Mouse (Mus musculus) ES-E14 (cell line): ENCODE measurements around the gene Gnai3. TPM values are rescaled to one million over a fixed set of nuclear protein-coding genes. Genes with fewer than 3 reads are reported as not detected.

Experiments used
- DNase-seq: peaks from one replicate; pipeline ENCODE4 v3.0.0-alpha.2; 2013; ENCODE audit warnings: low read depth, low spot score
- H3K27ac ChIP-seq: 2 replicates; pipeline ENCODE4 v1.5.1; 2012; ENCODE audit warnings: low read depth, mild to moderate bottlenecking, low read length, moderate library complexity, mixed read lengths; ENCODE audit not compliant: poor library complexity, insufficient read depth, severe bottlenecking
- H3K36me3 ChIP-seq: 2 replicates; pipeline ENCODE4 v1.6.1; 2012; ENCODE audit warnings: mild to moderate bottlenecking, low read length, moderate library complexity, mixed read lengths; ENCODE audit not compliant: control insufficient read depth, poor library complexity, insufficient read depth, severe bottlenecking
- H3K4me1 ChIP-seq, 2 experiments: fragments of 150-350 bp in 1 of 2; sonication (generic) in 1 of 2; 2 replicates each; pipeline ENCODE4 v1.6.1; 2012; ENCODE audit warnings: low read length in 2 of 2, mild to moderate bottlenecking in 1 of 2, mixed read lengths in 1 of 2; ENCODE audit not compliant: control insufficient read depth in 2 of 2, insufficient read depth in 2 of 2, poor library complexity in 1 of 2
- H3K4me3 ChIP-seq, 2 experiments: fragments of 150-350 bp in 1 of 2; sonication (generic) in 1 of 2; 2 replicates each; pipeline ENCODE4 v1.5.1; 2012; ENCODE audit warnings: low read length in 2 of 2, low read depth in 1 of 2, mild to moderate bottlenecking in 1 of 2, mixed read lengths in 1 of 2; ENCODE audit not compliant: insufficient read depth in 1 of 2, poor library complexity in 1 of 2, severe bottlenecking in 1 of 2
- H3K9ac ChIP-seq: 2 replicates; pipeline ENCODE4 v1.6.1; 2012; ENCODE audit warnings: low read depth, mild to moderate bottlenecking, low read length, mixed read lengths; ENCODE audit not compliant: poor library complexity, insufficient read depth, severe bottlenecking
- H3K9me3 ChIP-seq: fragments of 150-350 bp; sonication (generic); 2 replicates; pipeline ENCODE4 v1.6.1; 2012; ENCODE audit warnings: low read depth, mild to moderate bottlenecking, low read length; ENCODE audit not compliant: control insufficient read depth, insufficient read depth
- CHD2 ChIP-seq: IDR thresholded peaks from 2 replicates; pipeline ENCODE4 v1.6.1; 2014; ENCODE audit warnings: mild to moderate bottlenecking, low read depth, low read length, inconsistent platforms
- HCFC1 ChIP-seq: IDR thresholded peaks from 2 replicates; pipeline ENCODE4 v1.6.1; 2012; ENCODE audit warnings: low read length, inconsistent platforms, borderline replicate concordance; ENCODE audit not compliant: insufficient read depth
- MAFK ChIP-seq: IDR thresholded peaks from 2 replicates; pipeline ENCODE4 v1.6.1; 2014; ENCODE audit warnings: mild to moderate bottlenecking, low read depth, low read length, inconsistent platforms; ENCODE audit not compliant: insufficient read depth
- ZC3H11A ChIP-seq: IDR thresholded peaks from 2 replicates; pipeline ENCODE4 v1.6.1; 2012; ENCODE audit warnings: low read depth, mild to moderate bottlenecking, inconsistent platforms, low read length, borderline replicate concordance
- ZNF384 ChIP-seq: IDR thresholded peaks from 2 replicates; pipeline ENCODE4 v1.6.1; 2012; ENCODE audit warnings: low read depth, low read length, inconsistent platforms
- in situ Hi-C, 2 experiments: fragments of 600-800 bp; cut with MboI; formaldehyde crosslinking; loops; one replicate each; pipeline ENCODE4 v1.15.1; 2025; ENCODE audit warnings: low sequenced_read_pairs in 2 of 2, inconsistent platforms in 1 of 2; ENCODE audit not compliant: unreplicated experiment in 2 of 2
- total RNA-seq: library from RNA; depleted of rRNA; stranded (reverse); fragments of 300-350 nt; gene quantifications from 2 replicates; pipeline ENCODE4 v1.2.3, GENCODE M21; 2012; rRNA removed

Gene Gnai3
- total RNA-seq, result 55.4 and 84.3 TPM in 2 replicates

GRCm38 (mm10) chr3:108145534-108146445 lies at the start of gene Gnai3:
Gnai3 (minus strand) TSS chr3:108146146.
- no peaks in the 10 kb centered on the region for H3K36me3 ChIP-seq
- in situ Hi-C loops, result no loop called here
- H3K4me1 ChIP-seq, result peaks cover 0 to 2% of the 10 kb centered on the region in 2 experiments; a peak in 1 of 4 replicates

GRCm38 (mm10) chr3:108195287-108195686 lies 49.3 kb upstream of the Gnai3 start:
- no peak for TF ChIP-seq MAFK
- no peak for TF ChIP-seq HCFC1
- no peak for TF ChIP-seq ZC3H11A
- no peak for TF ChIP-seq CHD2
- no peak for TF ChIP-seq ZNF384
- Histone ChIP-seq H3K9ac (no peak overlapping the region), H3K27ac (no peak overlapping the region), H3K4me3 (no peak overlapping the region), H3K4me1 (peaks cover 2 to 10% of the 10 kb centered on the region in 2 experiments; a peak in 3 of 4 replicates), H3K36me3 (no peaks in the 10 kb centered on the region), H3K9me3 (no peaks in the 10 kb centered on the region)
- in situ Hi-C loops, result no loop called here
- DNase-seq, result no peak

More at GRCm38 (mm10) chr3:108145534-108146445, at the start of gene Gnai3:
- peak; percentile 86 for DNase-seq
- H3K9me3 ChIP-seq, result no peaks in the 10 kb centered on the region
- peak within 1 kb of the TSS; percentile 42; the same call in 1 of the 2 replicates for H3K27ac ChIP-seq
- H3K4me3 ChIP-seq, result peak within 1 kb of the TSS; percentile 86 to 91
- peak within 1 kb of the TSS; percentile 89 for H3K9ac ChIP-seq
- no peak for TF ChIP-seq CHD2
- peak; percentile 53 for TF ChIP-seq HCFC1

- H3K9me3 ChIP-seq, result no peaks in the 10 kb centered on the region
- H3K36me3 ChIP-seq, result no peaks in the 10 kb centered on the region
- no peak overlapping the region for H3K4me3 ChIP-seq
- no peak for DNase-seq
- TF ChIP-seq HCFC1, result no peak
- TF ChIP-seq ZNF384, result no peak
- TF ChIP-seq ZC3H11A, result no peak
- TF ChIP-seq MAFK, result no peak
- no peak for TF ChIP-seq CHD2
- in situ Hi-C loops, result no loop called here
- H3K4me1 ChIP-seq, result peaks cover 2 to 15% of the 10 kb centered on the region in 2 experiments; a peak in 2 of 4 replicates
- H3K9ac ChIP-seq, result no peak overlapping the region
- no peak overlapping the region for H3K27ac ChIP-seq
Measured at GRCm38 (mm10) chr3:108193686-108194085, 47.7 kb upstream of the Gnai3 start.

- H3K4me3 ChIP-seq, result no peak overlapping the region
- H3K36me3 ChIP-seq, result no peaks in the 10 kb centered on the region; the same call in 1 of the 2 replicates
- no peaks in the 10 kb centered on the region for H3K9me3 ChIP-seq
- H3K27ac ChIP-seq, result no peak overlapping the region
- H3K4me1 ChIP-seq, result peaks cover 3 to 24% of the 10 kb centered on the region in 2 experiments; a peak in 2 of 4 replicates
- TF ChIP-seq MAFK (no peak), CHD2 (no peak), ZC3H11A (no peak), HCFC1 (no peak), ZNF384 (no peak)
- in situ Hi-C loops, result no loop called here
- DNase-seq, result no peak
- H3K9ac ChIP-seq, result no peak overlapping the region
Measured at GRCm38 (mm10) chr3:108189897-108190296, 44.0 kb upstream of the Gnai3 start.
